Mouse (Mus musculus) midbrain, embryonic 11.5 days (tissue): ENCODE data around the gene Slc30a4. TPM values are rescaled to one million over a fixed set of nuclear protein-coding genes. Genes with fewer than 3 reads are reported as not detected.

Source experiments
- ATAC-seq: fragments of 200-750 bp; cut with Nextera tagmentation; 2 replicates; pipeline ENCODE4 v1.8.0; 2017; ENCODE audit warnings: moderate TSS enrichment, moderate library complexity; ENCODE audit not compliant: low FRiP score
- DNase-seq: peaks from one replicate; pipeline ENCODE4 v3.0.0; 2015; ENCODE audit warnings: low spot score; ENCODE audit errors: missing footprints
- H3K27ac ChIP-seq: fragments of 300-500 bp; sonication (generic); 2 replicates; pipeline ENCODE4 v1.5.1; 2014; ENCODE audit warnings: low read depth, low read length
- H3K27me3 ChIP-seq: fragments of 300-500 bp; sonication (generic); 2 replicates; pipeline ENCODE4 v1.6.1; 2014; ENCODE audit warnings: mild to moderate bottlenecking, low read length, moderate library complexity, mixed read lengths; ENCODE audit not compliant: control insufficient read depth, insufficient read depth
- H3K36me3 ChIP-seq: fragments of 300-500 bp; sonication (generic); 2 replicates; pipeline ENCODE4 v1.6.1; 2014; ENCODE audit warnings: mild to moderate bottlenecking, low read length, moderate library complexity, mixed read lengths; ENCODE audit not compliant: control insufficient read depth, insufficient read depth
- H3K4me1 ChIP-seq: fragments of 300-500 bp; sonication (generic); 2 replicates; pipeline ENCODE4 v1.6.1; 2014; ENCODE audit warnings: low read length; ENCODE audit not compliant: control insufficient read depth, insufficient read depth
- H3K4me2 ChIP-seq: fragments of 300-500 bp; sonication (generic); 2 replicates; pipeline ENCODE4 v1.6.1; 2014; ENCODE audit warnings: mild to moderate bottlenecking, moderate library complexity
- H3K4me3 ChIP-seq: fragments of 300-500 bp; sonication (generic); 2 replicates; pipeline ENCODE4 v1.5.1; 2014; ENCODE audit warnings: low read depth, low read length
- H3K9ac ChIP-seq: fragments of 300-500 bp; sonication (generic); 2 replicates; pipeline ENCODE4 v1.6.1; 2014; ENCODE audit warnings: low read length
- H3K9me3 ChIP-seq: fragments of 300-500 bp; sonication (generic); 2 replicates; pipeline ENCODE4 v1.6.1; 2016; ENCODE audit warnings: low read length; ENCODE audit not compliant: control insufficient read depth
- whole genome bisulfite sequencing: fragments of 180-500 bp; shearing (Covaris S2); extraction: QIAGEN DNeasy Blood & Tissue Kit; methylation state at CpG from one replicate; pipeline ENCODE4 v1.1.7; 2014; 5-methylcytosine and 5-hydroxymethylcytosine counted together
- polyA plus RNA-seq: library from polyadenylated mRNA; unstranded; fragments of >200 nt; fragmentation: Nextera tagmentation; extraction: Ambion mirVana; gene quantifications from 2 replicates; pipeline ENCODE4 v1.2.1, GENCODE M21; 2014

Slc30a4 gene
- polyA plus RNA-seq, 1 experiment from 2014 or later, result 7.5 TPM

DNA sequence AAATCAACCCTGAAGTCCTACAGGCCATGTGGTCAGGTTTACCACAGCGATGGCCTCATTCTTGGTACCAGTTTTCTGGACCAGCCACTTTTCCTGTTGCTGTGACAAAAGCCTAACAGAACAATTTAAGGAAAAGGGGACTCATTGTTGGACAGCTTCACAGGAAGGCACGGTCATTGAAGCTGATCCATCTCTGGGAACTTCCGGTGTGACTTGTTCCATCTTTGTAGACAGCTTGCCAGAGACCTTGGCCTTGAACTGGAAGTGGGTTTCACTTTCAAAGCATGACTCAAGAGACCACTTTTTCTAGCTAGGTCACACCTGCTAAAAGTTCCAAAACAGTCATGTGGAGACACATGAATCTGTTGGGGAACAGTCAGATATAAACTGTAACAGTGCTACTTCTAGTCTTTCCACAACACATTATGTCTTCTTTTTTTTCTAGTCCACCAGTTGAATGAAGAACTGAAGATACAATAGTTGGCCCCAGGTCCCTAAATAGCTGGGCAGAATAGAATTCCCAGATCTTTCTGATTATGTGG, 13.9 kb upstream of the Slc30a4 start:
- no peak overlapping the region for H3K27ac ChIP-seq
- no peaks in the 10 kb centered on the region for H3K9me3 ChIP-seq
- DNase-seq (no peak), ATAC-seq (no peak)
- no peak overlapping the region for H3K4me2 ChIP-seq
- H3K36me3 ChIP-seq, result no peaks in the 10 kb centered on the region
- H3K27me3 ChIP-seq, result no peaks in the 10 kb centered on the region
- no peak overlapping the region for H3K9ac ChIP-seq
- 87% methylated on average over 3 of the region's 3 CpGs for WGBS
- no peak overlapping the region for H3K4me3 ChIP-seq
- H3K4me1 ChIP-seq, result no peaks in the 10 kb centered on the region

DNA sequence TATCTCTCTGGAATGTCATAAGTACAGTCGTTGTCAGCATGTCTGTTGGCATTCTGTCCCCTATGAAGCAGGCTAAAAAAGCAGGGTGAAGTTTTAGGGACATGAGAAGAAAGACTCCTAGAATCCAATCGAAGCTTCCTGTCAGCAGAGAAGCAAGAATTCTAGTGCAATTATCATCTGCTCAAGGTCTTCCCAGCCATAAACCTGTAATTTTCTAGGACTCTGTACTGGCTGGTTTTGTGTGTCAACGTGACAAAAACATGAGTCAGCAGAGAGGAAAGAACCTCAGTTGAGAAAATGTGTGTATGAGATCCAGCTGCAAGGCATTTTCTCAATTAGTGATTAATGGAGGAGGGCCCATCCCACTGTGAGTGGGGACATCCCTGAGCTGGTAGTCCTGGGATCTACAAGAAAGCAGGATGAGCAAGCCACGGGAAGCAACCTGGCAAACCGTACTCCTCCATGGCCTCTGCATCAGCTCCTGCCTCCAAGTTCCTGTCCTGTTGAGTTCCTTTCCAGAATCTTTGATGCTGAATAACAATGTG, 12.8 kb upstream of the Slc30a4 start:
- Histone ChIP-seq H3K9ac (no peak overlapping the region), H3K36me3 (no peaks in the 10 kb centered on the region), H3K4me3 (no peak overlapping the region), H3K9me3 (no peaks in the 10 kb centered on the region), H3K27ac (no peak overlapping the region), H3K4me1 (no peaks in the 10 kb centered on the region), H3K4me2 (no peak overlapping the region), H3K27me3 (no peaks in the 10 kb centered on the region)
- ATAC-seq (no peak), DNase-seq (no peak)
- 75% methylated on average over 5 of the region's 5 CpGs for WGBS

DNA sequence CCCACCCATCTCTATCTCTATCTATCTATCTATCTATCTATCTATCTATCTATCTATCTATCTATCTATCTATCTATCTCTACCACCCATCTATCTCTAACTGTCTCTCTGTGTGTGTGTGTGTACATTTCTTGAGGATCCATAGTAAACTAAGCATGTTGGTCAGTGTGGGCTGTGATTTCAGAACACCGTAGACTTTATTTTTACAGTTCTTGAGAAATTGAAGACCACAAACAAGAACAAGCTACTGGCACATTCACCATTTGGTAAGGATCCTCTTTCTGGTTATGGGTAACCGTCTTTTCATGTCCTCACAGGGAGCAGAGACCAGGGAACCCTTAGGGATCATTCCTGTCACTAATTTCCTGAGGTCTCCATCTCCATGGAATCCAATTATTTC, 10.4 kb upstream of the Slc30a4 start:
- DNase-seq, result no peak
- WGBS, result 85% methylated on average over 2 of the region's 2 CpGs
- Histone ChIP-seq H3K9me3 (no peaks in the 10 kb centered on the region), H3K27ac (no peak overlapping the region), H3K4me3 (no peak overlapping the region), H3K4me2 (no peak overlapping the region), H3K4me1 (no peaks in the 10 kb centered on the region; the same call in 1 of the 2 replicates), H3K36me3 (no peaks in the 10 kb centered on the region), H3K27me3 (no peaks in the 10 kb centered on the region), H3K9ac (no peak overlapping the region)
- ATAC-seq, result no peak

DNA sequence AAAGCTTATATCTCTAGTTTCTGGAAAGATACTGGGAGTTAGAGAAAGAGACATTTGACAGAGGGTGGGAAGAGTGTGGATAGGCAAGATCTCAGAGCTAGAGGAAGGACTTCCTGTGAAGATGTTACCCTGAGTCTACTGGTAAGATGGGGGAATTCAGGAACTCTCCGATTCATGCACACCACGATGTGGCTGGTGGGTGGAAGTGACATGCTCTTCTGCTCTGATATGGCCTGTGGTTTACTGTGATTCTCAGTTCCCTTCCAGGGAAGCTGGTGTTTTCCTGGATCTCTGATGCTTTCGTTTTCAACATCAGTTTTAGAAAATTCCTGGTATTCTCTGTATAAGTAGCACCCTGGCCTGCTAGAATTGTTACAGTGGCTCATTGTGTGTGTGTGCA, 9.4 kb upstream of the Slc30a4 start:
- no peak overlapping the region for H3K4me2 ChIP-seq
- WGBS, result 80% methylated on average over 3 of the region's 3 CpGs
- H3K4me3 ChIP-seq, result no peak overlapping the region
- H3K4me1 ChIP-seq, result no peaks in the 10 kb centered on the region; the same call in 1 of the 2 replicates
- DNase-seq (no peak), ATAC-seq (no peak)
- H3K27ac ChIP-seq, result no peak overlapping the region
- no peaks in the 10 kb centered on the region for H3K27me3 ChIP-seq
- H3K36me3 ChIP-seq, result no peaks in the 10 kb centered on the region
- no peak overlapping the region for H3K9ac ChIP-seq
- H3K9me3 ChIP-seq, result no peaks in the 10 kb centered on the region

DNA sequence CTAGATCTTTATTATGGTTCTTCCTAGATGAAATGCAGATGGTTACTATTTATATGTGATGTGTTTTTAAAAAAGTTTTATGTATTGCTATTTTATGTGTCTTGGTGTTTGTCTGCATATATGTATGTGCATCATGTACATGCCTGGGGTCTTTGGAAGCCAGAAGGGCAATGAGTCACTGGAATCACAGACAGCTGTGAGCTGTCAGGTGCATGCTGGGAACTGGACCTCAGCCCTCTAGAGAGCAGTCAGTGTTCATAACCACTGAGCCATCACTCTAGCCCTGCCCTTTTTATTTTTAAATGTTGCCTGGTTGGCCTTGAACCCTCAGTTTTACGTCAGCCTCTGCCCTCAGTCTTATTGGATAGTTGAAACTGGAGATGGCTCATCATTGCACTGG, 6.7 kb upstream of the Slc30a4 start:
- Histone ChIP-seq H3K4me3 (no peak overlapping the region), H3K4me1 (no peaks in the 10 kb centered on the region; the same call in 1 of the 2 replicates), H3K4me2 (no peak overlapping the region), H3K9ac (no peak overlapping the region), H3K36me3 (no peaks in the 10 kb centered on the region), H3K27me3 (no peaks in the 10 kb centered on the region), H3K9me3 (no peaks in the 10 kb centered on the region), H3K27ac (no peak overlapping the region)
- DNase-seq (no peak), ATAC-seq (no peak)
- WGBS, result 69% methylated on average over 1 of the region's 1 CpGs

DNA sequence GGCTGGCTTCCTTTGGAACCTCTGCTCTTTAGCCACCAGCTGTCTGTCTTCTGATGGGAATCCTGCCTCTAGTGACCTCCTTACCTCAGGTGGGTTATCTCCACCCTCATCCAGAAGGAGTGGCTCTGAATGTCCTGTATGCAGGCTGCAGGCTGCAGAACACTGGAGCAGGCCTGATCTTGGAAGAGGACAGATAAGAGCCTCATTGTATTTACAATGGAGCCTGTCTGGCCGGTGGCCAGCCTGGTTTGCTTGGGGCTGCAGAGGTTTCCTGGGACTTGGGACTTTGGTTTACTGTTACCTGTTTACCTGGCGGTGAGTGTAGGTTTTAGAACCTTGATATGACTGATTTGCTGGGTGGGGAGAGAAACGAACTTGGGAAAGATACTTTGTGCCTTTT, 5.6 kb upstream of the Slc30a4 start:
- Histone ChIP-seq H3K4me2 (no peak overlapping the region), H3K9me3 (no peaks in the 10 kb centered on the region), H3K36me3 (no peaks in the 10 kb centered on the region), H3K4me3 (no peak overlapping the region), H3K9ac (no peak overlapping the region), H3K27ac (no peak overlapping the region), H3K27me3 (no peaks in the 10 kb centered on the region), H3K4me1 (no peaks in the 10 kb centered on the region; the same call in 1 of the 2 replicates)
- ATAC-seq (no peak), DNase-seq (no peak)
- WGBS, result 73% methylated on average over 3 of the region's 3 CpGs

DNA sequence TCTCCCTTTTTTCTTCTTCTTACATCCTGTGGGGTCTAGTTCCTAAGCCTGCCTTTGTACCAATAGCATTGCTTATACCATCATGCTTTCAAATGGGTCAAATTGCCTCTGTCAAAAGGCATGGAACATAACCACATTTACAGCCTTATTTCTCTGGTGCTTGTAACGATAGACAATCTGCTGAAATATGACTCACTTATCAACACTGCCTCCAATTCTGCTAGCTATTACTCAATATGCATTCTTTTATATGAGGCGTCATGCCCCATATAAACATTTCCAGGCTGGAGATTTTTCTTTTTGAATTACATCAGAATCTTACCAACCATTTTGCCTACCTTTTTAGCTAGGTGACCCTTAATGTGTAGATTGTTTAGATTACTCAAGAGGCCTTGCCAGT, 2.1 kb upstream of the Slc30a4 start:
- Histone ChIP-seq H3K4me3 (no peak overlapping the region), H3K27me3 (no peaks in the 10 kb centered on the region), H3K9ac (no peak overlapping the region), H3K4me2 (no peak overlapping the region), H3K36me3 (no peaks in the 10 kb centered on the region), H3K4me1 (peaks cover 4% of the 10 kb centered on the region; the same call in 1 of the 2 replicates), H3K27ac (no peak overlapping the region), H3K9me3 (no peaks in the 10 kb centered on the region)
- ATAC-seq (no peak), DNase-seq (no peak)
- 83% methylated on average over 2 of the region's 2 CpGs for WGBS

DNA sequence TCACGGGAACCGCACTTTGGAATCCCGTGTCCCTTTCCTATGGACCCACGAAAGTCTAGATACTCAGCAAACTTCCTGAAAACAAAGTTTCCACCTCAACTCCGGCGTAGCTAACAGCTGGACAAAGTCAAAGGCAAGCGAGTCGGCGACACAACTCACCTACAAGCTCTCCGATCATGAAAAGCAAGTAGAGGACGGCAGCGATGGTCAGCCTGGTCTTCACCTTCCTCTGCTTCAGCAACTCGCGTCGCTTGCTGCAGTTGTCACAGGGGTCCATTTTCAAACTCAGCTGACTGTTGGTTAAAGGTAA, 637 bp downstream of the Slc30a4 start:
- peak overlapping the region; percentile 71 for H3K9ac ChIP-seq
- no peaks in the 10 kb centered on the region for H3K36me3 ChIP-seq
- H3K4me2 ChIP-seq, result peak overlapping the region; percentile 77
- no peaks in the 10 kb centered on the region for H3K27me3 ChIP-seq
- 1% methylated on average over 15 of the region's 15 CpGs for WGBS
- ATAC-seq, result no peak
- H3K4me1 ChIP-seq, result peaks cover 4% of the 10 kb centered on the region; the same call in 1 of the 2 replicates
- no peak overlapping the region for H3K27ac ChIP-seq
- no peaks in the 10 kb centered on the region for H3K9me3 ChIP-seq
- DNase-seq, result no peak
- peak overlapping the region; percentile 63 for H3K4me3 ChIP-seq

DNA sequence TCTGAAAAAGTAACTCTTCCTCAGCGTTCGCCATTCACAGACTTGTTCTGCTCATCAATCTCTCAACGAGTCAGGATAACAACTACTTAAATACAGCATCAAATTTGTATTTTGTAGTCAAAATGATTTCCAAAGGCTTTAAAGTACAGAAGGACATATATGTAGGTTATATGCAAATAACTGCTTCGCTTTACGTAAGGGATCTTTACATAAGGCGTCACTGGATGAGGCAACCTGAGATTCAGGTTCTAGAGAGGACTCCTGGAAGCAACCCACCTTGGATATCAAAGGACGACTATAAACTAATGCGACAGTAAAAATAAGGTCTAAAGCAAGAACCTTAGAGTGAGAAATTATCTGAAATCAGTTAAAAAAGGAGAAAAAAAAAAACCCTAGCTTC, 1.5 kb downstream of the Slc30a4 start:
- Histone ChIP-seq H3K9ac (no peak overlapping the region), H3K4me3 (no peak overlapping the region), H3K9me3 (no peaks in the 10 kb centered on the region), H3K27ac (no peak overlapping the region), H3K4me2 (peak overlapping the region; percentile 77; the same call in 1 of the 2 replicates), H3K36me3 (no peaks in the 10 kb centered on the region), H3K27me3 (no peaks in the 10 kb centered on the region), H3K4me1 (peaks cover 4% of the 10 kb centered on the region; the same call in 1 of the 2 replicates)
- ATAC-seq (no peak), DNase-seq (no peak)
- 75% methylated on average over 8 of the region's 8 CpGs for WGBS
